Mouse (Mus musculus) adrenal gland, adult 8-10 months (tissue): ENCODE measurements around the gene Pik3r1. TPM values are rescaled to one million over a fixed set of nuclear protein-coding genes. Genes with fewer than 3 reads are reported as not detected.

ENCODE experiments used
- DNase-seq: peaks from one replicate; pipeline ENCODE4 v3.0.0; 2022
- total RNA-seq, 4 experiments: library from RNA; stranded (reverse); gene quantifications; 2 replicates each; pipeline ENCODE4 v1.2.4; 2022

Pik3r1 gene
- total RNA-seq, 4 experiments from 2014 or later: 52.9 to 103 (median 87.4) TPM

- DNase-seq: no peak
Measured at GRCm38 (mm10) chr13:101766605-101767012, 1.4 kb downstream of the Pik3r1 start.

GRCm38 (mm10) chr13:101765976-101766375 lies 2.0 kb downstream of the Pik3r1 start:
- DNase-seq: no peak

- no peak for DNase-seq
Measured at GRCm38 (mm10) chr13:101764111-101764510, 3.9 kb downstream of the Pik3r1 start.

- DNase-seq: no peak
Measured at GRCm38 (mm10) chr13:101763676-101764075, 4.3 kb downstream of the Pik3r1 start.

- DNase-seq: no peak
Measured at GRCm38 (mm10) chr13:101763149-101763548, 4.9 kb downstream of the Pik3r1 start.

- DNase-seq: no peak
Measured at GRCm38 (mm10) chr13:101761617-101762016, 6.4 kb downstream of the Pik3r1 start.

GRCm38 (mm10) chr13:101760953-101761352 lies 7.1 kb downstream of the Pik3r1 start:
- no peak for DNase-seq

- no peak for DNase-seq
Measured at GRCm38 (mm10) chr13:101760001-101760687, 7.9 kb downstream of the Pik3r1 start.

- DNase-seq: no peak
Measured at GRCm38 (mm10) chr13:101759281-101759871, 8.6 kb downstream of the Pik3r1 start.

GRCm38 (mm10) chr13:101757801-101758422 lies 10.1 kb downstream of the Pik3r1 start:
- no peak for DNase-seq

GRCm38 (mm10) chr13:101755228-101755627 lies 12.8 kb downstream of the Pik3r1 start:
- DNase-seq: no peak

GRCm38 (mm10) chr13:101753639-101754038 lies 14.4 kb downstream of the Pik3r1 start:
- no peak for DNase-seq

GRCm38 (mm10) chr13:101751816-101752215 lies 16.2 kb downstream of the Pik3r1 start:
- DNase-seq: no peak

GRCm38 (mm10) chr13:101746012-101746595 lies 21.9 kb downstream of the Pik3r1 start:
- no peak for DNase-seq

GRCm38 (mm10) chr13:101744943-101745342 lies 23.1 kb downstream of the Pik3r1 start:
- no peak for DNase-seq

GRCm38 (mm10) chr13:101744053-101744452 lies 24.0 kb downstream of the Pik3r1 start:
- DNase-seq: no peak

GRCm38 (mm10) chr13:101743247-101743646 lies 24.8 kb downstream of the Pik3r1 start:
- DNase-seq: no peak

GRCm38 (mm10) chr13:101742596-101742995 lies 25.4 kb downstream of the Pik3r1 start:
- DNase-seq: no peak

- no peak for DNase-seq
Measured at GRCm38 (mm10) chr13:101741530-101742309, 26.3 kb downstream of the Pik3r1 start.

- no peak for DNase-seq
Measured at GRCm38 (mm10) chr13:101739732-101740381, 28.2 kb downstream of the Pik3r1 start.

- DNase-seq: no peak
Measured at GRCm38 (mm10) chr13:101738769-101739168, 29.2 kb downstream of the Pik3r1 start.
